Mouse (Mus musculus): Measurements from ENCODE around the gene Get4. TPM values are rescaled to one million over a fixed set of nuclear protein-coding genes. Genes with fewer than 3 reads are reported as not detected.

Get4 gene
- polyA plus RNA-seq, 1 experiment from 2014 or later = 141 TPM

GRCm38 (mm10) chr5:139228318-139228717 is 23.8 kb upstream of the Get4 start:
- no peaks in the 10 kb centered on the region for H3K9me3 ChIP-seq (replicated peaks; ENCODE audit: control insufficient read depth, low read length)

GRCm38 (mm10) chr5:139229716-139230115 is 22.4 kb upstream of the Get4 start:
- 94% methylated on average over 3 of the region's 3 CpGs for WGBS
- Histone ChIP-seq H3K4me1 (ENCODE audit: control insufficient read depth, insufficient read depth, low read length) (no peaks in the 10 kb centered on the region), H3K9me3 (replicated peaks; ENCODE audit: control insufficient read depth, low read length) (no peaks in the 10 kb centered on the region), H3K36me3 (ENCODE audit: control insufficient read depth, insufficient read depth) (peaks cover 59% of the 10 kb centered on the region), H3K27ac (ENCODE audit: low read length) (no peak overlapping the region), H3K27me3 (ENCODE audit: control insufficient read depth, insufficient read depth, low read length) (no peaks in the 10 kb centered on the region), H3K4me2 (ENCODE audit: low read depth, low read length) (no peak overlapping the region), H3K4me3 (ENCODE audit: low read length) (no peak overlapping the region), H3K9ac (ENCODE audit: low read length) (no peak overlapping the region)
- no peak for ATAC-seq (replicated peaks; ENCODE audit: extremely low read depth, insufficient read depth, low FRiP score)

More at GRCm38 (mm10) chr5:139228318-139228717, 23.8 kb upstream of the Get4 start:
- no peak for ATAC-seq (replicated peaks; ENCODE audit: extremely low read depth, insufficient read depth, low FRiP score)
- Histone ChIP-seq H3K27ac (ENCODE audit: low read length) (no peak overlapping the region), H3K4me1 (ENCODE audit: control insufficient read depth, insufficient read depth, low read length) (no peaks in the 10 kb centered on the region), H3K4me3 (ENCODE audit: low read length) (no peak overlapping the region), H3K4me2 (ENCODE audit: low read depth, low read length) (no peak overlapping the region), H3K9ac (ENCODE audit: low read length) (no peak overlapping the region), H3K36me3 (ENCODE audit: control insufficient read depth, insufficient read depth) (peaks cover 55% of the 10 kb centered on the region), H3K27me3 (ENCODE audit: control insufficient read depth, insufficient read depth, low read length) (no peaks in the 10 kb centered on the region)
- WGBS = 94% methylated on average over 3 of the region's 3 CpGs

- Histone ChIP-seq H3K4me2 (ENCODE audit: low read depth, low read length) (no peak overlapping the region), H3K9ac (ENCODE audit: low read length) (no peak overlapping the region), H3K4me3 (ENCODE audit: low read length) (no peak overlapping the region), H3K4me1 (ENCODE audit: control insufficient read depth, insufficient read depth, low read length) (no peaks in the 10 kb centered on the region), H3K9me3 (replicated peaks; ENCODE audit: control insufficient read depth, low read length) (no peaks in the 10 kb centered on the region), H3K36me3 (ENCODE audit: control insufficient read depth, insufficient read depth) (peaks cover 61% of the 10 kb centered on the region), H3K27ac (ENCODE audit: low read length) (no peak overlapping the region), H3K27me3 (ENCODE audit: control insufficient read depth, insufficient read depth, low read length) (no peaks in the 10 kb centered on the region)
- 81% methylated on average over 3 of the region's 3 CpGs for WGBS
- ATAC-seq (replicated peaks; ENCODE audit: extremely low read depth, insufficient read depth, low FRiP score) = no peak
Measured at GRCm38 (mm10) chr5:139232083-139232482, 20.0 kb upstream of the Get4 start.

GRCm38 (mm10) chr5:139234423-139234822 is 17.7 kb upstream of the Get4 start:
- no peak for ATAC-seq (replicated peaks; ENCODE audit: extremely low read depth, insufficient read depth, low FRiP score)
- no peak overlapping the region for H3K4me3 ChIP-seq (ENCODE audit: low read length)
- H3K4me2 ChIP-seq (ENCODE audit: low read depth, low read length) = no peak overlapping the region
- H3K27me3 ChIP-seq (ENCODE audit: control insufficient read depth, insufficient read depth, low read length) = no peaks in the 10 kb centered on the region
- peaks cover 64% of the 10 kb centered on the region for H3K36me3 ChIP-seq (ENCODE audit: control insufficient read depth, insufficient read depth)
- H3K27ac ChIP-seq (ENCODE audit: low read length) = no peak overlapping the region
- H3K4me1 ChIP-seq (ENCODE audit: control insufficient read depth, insufficient read depth, low read length) = no peaks in the 10 kb centered on the region
- 87% methylated on average over 4 of the region's 4 CpGs for WGBS
- no peaks in the 10 kb centered on the region for H3K9me3 ChIP-seq (replicated peaks; ENCODE audit: control insufficient read depth, low read length)
- no peak overlapping the region for H3K9ac ChIP-seq (ENCODE audit: low read length)

GRCm38 (mm10) chr5:139237436-139237835 is 14.7 kb upstream of the Get4 start:
- H3K27me3 ChIP-seq (ENCODE audit: control insufficient read depth, insufficient read depth, low read length) = no peaks in the 10 kb centered on the region
- peaks cover 63% of the 10 kb centered on the region for H3K36me3 ChIP-seq (ENCODE audit: control insufficient read depth, insufficient read depth)
- H3K9me3 ChIP-seq (replicated peaks; ENCODE audit: control insufficient read depth, low read length) = no peaks in the 10 kb centered on the region
- no peak overlapping the region for H3K9ac ChIP-seq (ENCODE audit: low read length)
- no peak overlapping the region for H3K4me2 ChIP-seq (ENCODE audit: low read depth, low read length)
- H3K4me1 ChIP-seq (ENCODE audit: control insufficient read depth, insufficient read depth, low read length) = peaks cover 20% of the 10 kb centered on the region
- ATAC-seq (replicated peaks; ENCODE audit: extremely low read depth, insufficient read depth, low FRiP score) = no peak
- H3K4me3 ChIP-seq (ENCODE audit: low read length) = no peak overlapping the region
- H3K27ac ChIP-seq (ENCODE audit: low read length) = no peak overlapping the region
- 72% methylated on average over 4 of the region's 4 CpGs for WGBS

GRCm38 (mm10) chr5:139241022-139241761 is 10.9 kb upstream of the Get4 start:
- H3K27ac ChIP-seq (ENCODE audit: low read length) = peak overlapping the region; percentile 82
- ATAC-seq (replicated peaks; ENCODE audit: extremely low read depth, insufficient read depth, low FRiP score) = peak; percentile 63

GRCm38 (mm10) chr5:139243384-139243783 is 8.7 kb upstream of the Get4 start:
- H3K4me1 ChIP-seq (ENCODE audit: control insufficient read depth, insufficient read depth, low read length) = peaks cover 31% of the 10 kb centered on the region
- H3K36me3 ChIP-seq (ENCODE audit: control insufficient read depth, insufficient read depth) = peaks cover 54% of the 10 kb centered on the region
- peak; percentile 53 for ATAC-seq (replicated peaks; ENCODE audit: extremely low read depth, insufficient read depth, low FRiP score)
- H3K27me3 ChIP-seq (ENCODE audit: control insufficient read depth, insufficient read depth, low read length) = no peaks in the 10 kb centered on the region
- H3K27ac ChIP-seq (ENCODE audit: low read length) = peak overlapping the region; percentile 53
- no peak overlapping the region for H3K9ac ChIP-seq (ENCODE audit: low read length)
- H3K4me2 ChIP-seq (ENCODE audit: low read depth, low read length) = peak overlapping the region; percentile 5; the same call in 1 of the 2 replicates
- H3K9me3 ChIP-seq (replicated peaks; ENCODE audit: control insufficient read depth, low read length) = no peaks in the 10 kb centered on the region
- WGBS = 46% methylated on average over 1 of the region's 1 CpGs
- H3K4me3 ChIP-seq (ENCODE audit: low read length) = no peak overlapping the region

More at GRCm38 (mm10) chr5:139241022-139241761, 10.9 kb upstream of the Get4 start:
- Histone ChIP-seq H3K4me2 (ENCODE audit: low read depth, low read length) (no peak overlapping the region), H3K9ac (ENCODE audit: low read length) (peak overlapping the region; percentile 51), H3K36me3 (ENCODE audit: control insufficient read depth, insufficient read depth) (peaks cover 52% of the 10 kb centered on the region), H3K27me3 (ENCODE audit: control insufficient read depth, insufficient read depth, low read length) (no peaks in the 10 kb centered on the region), H3K9me3 (replicated peaks; ENCODE audit: control insufficient read depth, low read length) (no peaks in the 10 kb centered on the region), H3K4me3 (ENCODE audit: low read length) (no peak overlapping the region), H3K4me1 (ENCODE audit: control insufficient read depth, insufficient read depth, low read length) (peaks cover 31% of the 10 kb centered on the region)
- WGBS = 60% methylated on average over 15 of the region's 15 CpGs

- H3K9me3 ChIP-seq (replicated peaks; ENCODE audit: control insufficient read depth, low read length) = no peaks in the 10 kb centered on the region
- peaks cover 42% of the 10 kb centered on the region for H3K36me3 ChIP-seq (ENCODE audit: control insufficient read depth, insufficient read depth)
- no peak overlapping the region for H3K4me2 ChIP-seq (ENCODE audit: low read depth, low read length)
- no peak overlapping the region for H3K27ac ChIP-seq (ENCODE audit: low read length)
- WGBS = 59% methylated on average over 3 of the region's 3 CpGs
- no peak overlapping the region for H3K9ac ChIP-seq (ENCODE audit: low read length)
- ATAC-seq (replicated peaks; ENCODE audit: extremely low read depth, insufficient read depth, low FRiP score) = no peak
- H3K27me3 ChIP-seq (ENCODE audit: control insufficient read depth, insufficient read depth, low read length) = no peaks in the 10 kb centered on the region
- H3K4me3 ChIP-seq (ENCODE audit: low read length) = no peak overlapping the region
- H3K4me1 ChIP-seq (ENCODE audit: control insufficient read depth, insufficient read depth, low read length) = peaks cover 13% of the 10 kb centered on the region; the same call in 1 of the 2 replicates
Measured at GRCm38 (mm10) chr5:139247767-139248166, 4.4 kb upstream of the Get4 start.

- Histone ChIP-seq H3K36me3 (ENCODE audit: control insufficient read depth, insufficient read depth) (peaks cover 42% of the 10 kb centered on the region), H3K4me3 (ENCODE audit: low read length) (no peak overlapping the region), H3K27ac (ENCODE audit: low read length) (no peak overlapping the region), H3K9me3 (replicated peaks; ENCODE audit: control insufficient read depth, low read length) (no peaks in the 10 kb centered on the region), H3K27me3 (ENCODE audit: control insufficient read depth, insufficient read depth, low read length) (no peaks in the 10 kb centered on the region), H3K4me1 (ENCODE audit: control insufficient read depth, insufficient read depth, low read length) (peaks cover 15% of the 10 kb centered on the region), H3K9ac (ENCODE audit: low read length) (no peak overlapping the region), H3K4me2 (ENCODE audit: low read depth, low read length) (no peak overlapping the region)
- ATAC-seq (replicated peaks; ENCODE audit: extremely low read depth, insufficient read depth, low FRiP score) = no peak
- WGBS = 69% methylated on average over 3 of the region's 3 CpGs
Measured at GRCm38 (mm10) chr5:139248846-139249245, 3.3 kb upstream of the Get4 start.
